Mouse (Mus musculus) inflammation-experienced regulatory T-cells (primary cell): Measurements from ENCODE around the gene Tlnrd1. TPM values are rescaled to one million over a fixed set of nuclear protein-coding genes. Genes with fewer than 3 reads are reported as not detected.

Source experiments
- polyA plus RNA-seq, 2 experiments: library from polyadenylated mRNA; unstranded; fragments of 100-300 nt; shearing (Covaris generic); gene quantifications; one replicate each; pipeline ENCODE4 v1.2.1; 2017

Tlnrd1 gene
- polyA plus RNA-seq: 10 to 100 TPM in 1 of 2 experiments, 1 to 10 TPM in 1; 6.8 to 11.4 TPM

DNA sequence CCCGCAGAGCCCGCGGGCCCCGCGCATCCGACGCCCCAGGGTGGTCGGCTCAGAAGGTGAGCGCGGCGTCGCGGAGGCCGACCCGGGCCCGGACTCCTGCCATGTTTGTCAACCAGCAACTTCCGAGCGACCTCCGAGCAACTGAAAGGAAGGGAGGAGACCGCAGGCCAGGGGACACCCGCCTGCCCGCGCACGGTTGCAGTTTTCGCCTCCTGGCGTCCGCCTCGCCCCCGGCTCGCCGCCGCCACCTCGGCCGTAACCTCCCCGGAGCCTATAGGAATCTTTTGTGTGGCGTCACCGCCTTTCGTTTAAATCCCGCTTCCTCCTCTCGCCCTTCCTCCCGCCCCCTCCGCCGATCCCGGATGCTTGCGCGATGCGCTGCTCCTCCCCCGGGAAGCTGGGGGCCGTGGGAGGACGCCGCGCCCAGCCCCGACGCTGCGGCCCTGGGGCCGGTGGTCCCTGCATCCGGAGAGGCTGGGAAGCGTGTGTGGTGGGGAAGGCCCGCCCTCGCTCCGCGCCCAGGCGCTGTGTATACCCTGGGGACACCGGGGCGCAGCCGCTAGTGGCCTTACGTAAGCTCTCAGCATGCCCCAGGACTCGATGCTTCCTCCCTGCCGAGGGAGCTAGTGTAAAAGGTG, at the start of gene Tlnrd1, which contains the start of gene Mesd:
Gene Tlnrd1 (minus strand): TSS at position 285 of the 638 bp plus-strand sequence.
Gene Mesd (plus strand): TSS at position 446 of the 638 bp plus-strand sequence.

Other genes starting within 250 kb of the Tlnrd1 start
- gene Il16, start 138.6 kb downstream of the Tlnrd1 start, polyA plus RNA-seq: 100 to 1,000 TPM; 406 to 421 TPM
- under 1 TPM in 1 of 2 experiments, not detected in 1; 0.11 TPM for gene Cfap161, start 89.4 kb downstream of the Tlnrd1 start, polyA plus RNA-seq
- 10 to 100 TPM; 55.6 to 62.4 TPM for gene Mesd, start 161 bp upstream of the Tlnrd1 start, polyA plus RNA-seq
- gene Cemip, start 202.2 kb upstream of the Tlnrd1 start, polyA plus RNA-seq: 1 to 10 TPM in 1 of 2 experiments, under 1 TPM in 1; 0.27 to 2.0 TPM